Mouse (Mus musculus): ENCODE data around the gene Cdc25b. TPM values are rescaled to one million over a fixed set of nuclear protein-coding genes. Genes with fewer than 3 reads are reported as not detected.

Gene Cdc25b
- polyA plus RNA-seq, 1 experiment from 2014 or later, result 36.1 TPM

DNA sequence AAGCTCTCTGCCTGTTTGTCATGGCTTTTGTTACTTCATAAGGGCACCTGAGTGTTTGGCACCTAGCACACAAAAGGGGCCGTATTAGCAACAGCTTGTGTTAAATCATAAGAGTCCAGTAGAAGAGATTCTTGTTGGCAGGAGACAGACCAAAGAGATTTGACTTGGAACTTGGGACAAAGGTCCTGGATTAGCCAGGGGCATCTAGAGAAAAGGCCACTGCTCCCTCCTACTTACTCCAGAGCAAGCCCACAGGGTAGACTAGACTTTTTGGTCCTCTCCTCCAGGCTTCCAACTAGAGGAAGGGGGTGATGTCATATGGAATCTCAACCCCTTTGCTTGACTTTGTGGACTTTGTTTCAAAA is 10.8 kb upstream of the Cdc25b start:
- no peak for TF ChIP-seq CTCF (IDR thresholded peaks at IDR 0.05; ENCODE audit: low read depth)
- Histone ChIP-seq H3K36me3 (ENCODE audit: insufficient read depth, low read length) (no peaks in the 10 kb centered on the region), H3K4me1 (replicated peaks; ENCODE audit: insufficient read depth, low read length) (peaks cover 33% of the 10 kb centered on the region), H3K4me3 (replicated peaks; ENCODE audit: low read depth, low read length) (no peak overlapping the region), H3K27ac (peak overlapping the region; percentile 81), H3K9ac (ENCODE audit: low read depth, low read length) (peak overlapping the region; percentile 9; the same call in 1 of the 2 replicates), H3K9me3 (replicated peaks; ENCODE audit: low read length) (no peaks in the 10 kb centered on the region), H3K27me3 (ENCODE audit: insufficient read depth, low read length) (no peaks in the 10 kb centered on the region), H3K4me2 (ENCODE audit: low read length) (peak overlapping the region; percentile 96)
- ATAC-seq (replicated peaks; ENCODE audit: low FRiP score, low read depth) (no peak), DNase-seq (ENCODE audit: low spot score) (no peak)
- 76% methylated on average over 1 of the region's 1 CpGs for WGBS

DNA sequence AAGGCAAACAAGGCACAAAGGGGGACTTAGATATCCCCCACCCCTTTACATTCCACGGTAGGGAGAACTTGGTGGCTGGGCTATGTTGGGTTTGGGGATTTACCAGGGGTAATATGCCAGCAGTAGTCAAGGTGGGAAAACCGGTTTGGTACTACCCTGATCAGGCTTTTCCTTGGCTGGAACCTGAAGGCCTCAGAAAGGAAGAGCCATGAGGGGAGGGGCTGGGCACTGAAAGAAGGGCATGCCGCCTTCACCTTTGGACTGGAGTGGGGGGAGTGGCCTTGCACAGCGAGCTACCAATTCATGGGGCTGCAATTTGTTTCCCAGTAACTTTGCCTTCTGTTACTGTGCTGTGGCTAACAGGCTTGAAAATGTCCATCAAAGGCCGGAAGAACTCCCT is 10.3 kb upstream of the Cdc25b start:
- ATAC-seq (replicated peaks; ENCODE audit: low FRiP score, low read depth), result peak; percentile 30; the same call in 1 of the 2 replicates
- Histone ChIP-seq H3K36me3 (ENCODE audit: insufficient read depth, low read length) (no peaks in the 10 kb centered on the region), H3K9me3 (replicated peaks; ENCODE audit: low read length) (no peaks in the 10 kb centered on the region), H3K4me3 (replicated peaks; ENCODE audit: low read depth, low read length) (no peak overlapping the region), H3K4me2 (ENCODE audit: low read length) (peak overlapping the region; percentile 96), H3K4me1 (replicated peaks; ENCODE audit: insufficient read depth, low read length) (peaks cover 33% of the 10 kb centered on the region), H3K27me3 (ENCODE audit: insufficient read depth, low read length) (no peaks in the 10 kb centered on the region), H3K9ac (ENCODE audit: low read depth, low read length) (peak overlapping the region; percentile 9; the same call in 1 of the 2 replicates), H3K27ac (peak overlapping the region; percentile 81)
- 46% methylated on average over 5 of the region's 5 CpGs for WGBS
- TF ChIP-seq CTCF (IDR thresholded peaks at IDR 0.05; ENCODE audit: low read depth), result no peak
- peak; percentile 50 for DNase-seq (ENCODE audit: low spot score)

DNA sequence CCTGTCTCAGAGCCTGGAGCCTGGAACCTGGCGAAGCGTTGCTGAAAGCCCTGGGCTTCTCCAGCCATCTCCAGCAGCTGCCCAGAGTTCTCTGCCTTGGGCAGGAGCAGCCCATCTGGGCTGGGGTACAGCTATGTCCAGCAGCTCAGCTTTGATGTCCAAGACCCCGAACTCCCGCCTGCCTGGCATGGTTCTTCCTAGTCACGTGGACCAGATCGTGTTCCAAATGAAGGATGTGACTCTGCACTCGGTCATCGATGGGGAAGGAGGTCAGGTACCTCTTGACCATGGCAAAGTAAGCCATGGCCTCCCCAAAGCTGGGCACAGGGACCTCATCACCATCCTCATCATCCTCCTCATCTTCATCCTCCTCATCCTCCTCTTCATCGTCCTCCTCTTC is 8.8 kb upstream of the Cdc25b start:
- peaks cover 33% of the 10 kb centered on the region for H3K4me1 ChIP-seq (replicated peaks; ENCODE audit: insufficient read depth, low read length)
- peak overlapping the region; percentile 71; the same call in 1 of the 2 replicates for H3K27ac ChIP-seq
- WGBS, result 61% methylated on average over 9 of the region's 9 CpGs
- no peak for TF ChIP-seq CTCF (IDR thresholded peaks at IDR 0.05; ENCODE audit: low read depth)
- DNase-seq (ENCODE audit: low spot score) (no peak), ATAC-seq (replicated peaks; ENCODE audit: low FRiP score, low read depth) (no peak)
- no peaks in the 10 kb centered on the region for H3K27me3 ChIP-seq (ENCODE audit: insufficient read depth, low read length)
- H3K4me2 ChIP-seq (ENCODE audit: low read length), result peak overlapping the region; percentile 96
- H3K9ac ChIP-seq (ENCODE audit: low read depth, low read length), result peak overlapping the region; percentile 44; the same call in 1 of the 2 replicates
- H3K36me3 ChIP-seq (ENCODE audit: insufficient read depth, low read length), result no peaks in the 10 kb centered on the region
- H3K9me3 ChIP-seq (replicated peaks; ENCODE audit: low read length), result no peaks in the 10 kb centered on the region
- peak overlapping the region; percentile 69 for H3K4me3 ChIP-seq (replicated peaks; ENCODE audit: low read depth, low read length)

GRCm38 (mm10) chr2:131178828-131179245 is 7.9 kb upstream of the Cdc25b start:
- Histone ChIP-seq H3K4me2 (ENCODE audit: low read length) (peak overlapping the region; percentile 96), H3K9ac (ENCODE audit: low read depth, low read length) (peak overlapping the region; percentile 98), H3K9me3 (replicated peaks; ENCODE audit: low read length) (no peaks in the 10 kb centered on the region), H3K4me1 (replicated peaks; ENCODE audit: insufficient read depth, low read length) (peaks cover 33% of the 10 kb centered on the region), H3K27me3 (ENCODE audit: insufficient read depth, low read length) (no peaks in the 10 kb centered on the region), H3K4me3 (replicated peaks; ENCODE audit: low read depth, low read length) (peak overlapping the region; percentile 69), H3K36me3 (ENCODE audit: insufficient read depth, low read length) (no peaks in the 10 kb centered on the region), H3K27ac (peak overlapping the region; percentile 97; the same call in 1 of the 2 replicates)
- no peak for TF ChIP-seq CTCF (IDR thresholded peaks at IDR 0.05; ENCODE audit: low read depth)
- no peak for DNase-seq (ENCODE audit: low spot score)
- ATAC-seq (replicated peaks; ENCODE audit: low FRiP score, low read depth), result no peak; the same call in 1 of the 2 replicates
- WGBS, result 22% methylated on average over 26 of the region's 26 CpGs

DNA sequence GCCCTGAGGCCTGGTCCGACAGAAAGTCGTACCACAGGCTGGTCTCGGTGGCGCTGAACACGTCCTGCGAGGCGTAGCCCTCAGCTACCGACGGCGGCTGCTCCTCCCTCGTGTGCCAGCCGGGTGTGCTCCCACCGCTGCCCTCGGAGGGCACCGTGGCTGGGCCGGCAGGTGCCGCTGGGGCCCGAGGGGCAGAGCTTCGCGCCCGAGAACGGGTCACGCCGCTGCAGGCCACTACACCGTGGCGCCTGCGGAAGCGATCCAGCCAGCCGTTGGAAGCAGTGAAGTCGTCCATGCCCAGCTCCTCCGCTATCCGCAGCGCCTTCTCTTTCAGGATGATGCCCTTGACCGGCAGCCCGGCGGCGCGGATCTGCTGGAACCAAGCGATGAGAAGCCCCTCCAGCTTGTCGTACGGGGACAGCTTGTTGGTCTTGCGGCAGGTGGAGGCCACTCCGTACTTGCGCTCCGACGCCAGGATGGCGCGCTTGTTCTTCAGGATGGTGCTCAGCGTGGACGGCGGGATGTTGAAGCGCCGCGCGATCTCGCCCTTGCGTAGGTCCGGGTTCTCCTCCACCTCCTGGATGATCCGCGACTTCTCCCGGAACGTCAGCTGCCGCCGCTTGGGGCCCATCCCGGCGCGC is 7.4 kb upstream of the Cdc25b start:
- WGBS, result under 1% methylated on average over 64 of the region's 67 CpGs
- H3K4me1 ChIP-seq (replicated peaks; ENCODE audit: insufficient read depth, low read length), result peaks cover 33% of the 10 kb centered on the region
- TF ChIP-seq CTCF (IDR thresholded peaks at IDR 0.05; ENCODE audit: low read depth), result 0 out of 2 replicates have a peak, but pooled peaks have one; percentile 5
- DNase-seq (ENCODE audit: low spot score), result peak; percentile 82
- ATAC-seq (replicated peaks; ENCODE audit: low FRiP score, low read depth), result peak; percentile 57
- peak overlapping the region; percentile 69 for H3K4me3 ChIP-seq (replicated peaks; ENCODE audit: low read depth, low read length)
- peak overlapping the region; percentile 98 for H3K9ac ChIP-seq (ENCODE audit: low read depth, low read length)
- no peaks in the 10 kb centered on the region for H3K36me3 ChIP-seq (ENCODE audit: insufficient read depth, low read length)
- peak overlapping the region; percentile 97 for H3K27ac ChIP-seq
- no peaks in the 10 kb centered on the region for H3K9me3 ChIP-seq (replicated peaks; ENCODE audit: low read length)
- no peaks in the 10 kb centered on the region for H3K27me3 ChIP-seq (ENCODE audit: insufficient read depth, low read length)
- H3K4me2 ChIP-seq (ENCODE audit: low read length), result peak overlapping the region; percentile 96

GRCm38 (mm10) chr2:131179990-131180587 is 6.7 kb upstream of the Cdc25b start, which contains the start of gene Cenpb:
TSS of gene Cenpb (minus strand) at chr2:131180067.
- peak within 1 kb of the TSS; percentile 97 for H3K27ac ChIP-seq
- peak within 1 kb of the TSS; percentile 98 for H3K9ac ChIP-seq (ENCODE audit: low read depth, low read length)
- no peaks in the 10 kb centered on the region for H3K9me3 ChIP-seq (replicated peaks; ENCODE audit: low read length)
- DNase-seq (ENCODE audit: low spot score), result peak; percentile 85
- no peaks in the 10 kb centered on the region for H3K27me3 ChIP-seq (ENCODE audit: insufficient read depth, low read length)
- 5% methylated on average over 29 of the region's 57 CpGs for WGBS
- H3K36me3 ChIP-seq (ENCODE audit: insufficient read depth, low read length), result no peaks in the 10 kb centered on the region
- ATAC-seq (replicated peaks; ENCODE audit: low FRiP score, low read depth), result peak; percentile 79
- peak; percentile 51 for TF ChIP-seq CTCF (IDR thresholded peaks at IDR 0.05; ENCODE audit: low read depth)
- H3K4me2 ChIP-seq (ENCODE audit: low read length), result peak within 1 kb of the TSS; percentile 96
- peaks cover 33% of the 10 kb centered on the region for H3K4me1 ChIP-seq (replicated peaks; ENCODE audit: insufficient read depth, low read length)
- peak within 1 kb of the TSS; percentile 69 for H3K4me3 ChIP-seq (replicated peaks; ENCODE audit: low read depth, low read length)
